Comparison of ENCODE assay signal across 28 mouse cellular contexts in genomic region chr1:155381931-155382330, GRCm38 (mm10). TPM values are rescaled to one million over a fixed set of nuclear protein-coding genes. Genes with fewer than 3 reads are reported as not detected.
DNase-seq lines count a peak whose midpoint lies in the region; ATAC-seq and TF ChIP-seq lines count a peak whose summit lies in the region.
"Had no signal": no experiment of that assay in that cellular context is flagged by ENCODE, and none has a peak within 500 bp of the region (broad histone marks: within the 10 kb centered on the region; RNA-seq: fewer than 3 reads in every experiment).

No protein-coding gene starts in this region.

- intact Hi-C loops in heart, postnatal 14 days (cut with DNase I), result no loop called here

- peak; percentile 57 for DNase-seq in liver, adult 2 months (ENCODE audit: extremely low read depth, low read depth, low spot score)
- DNase-seq in liver (no peak), G1E (ENCODE audit: low spot score) (no peak), MEL (ENCODE audit: low read depth, low spot score) (peak; percentile 30), adipocyte (ENCODE audit: low spot score) (no peak)
- no peak for DNase-seq in cerebellum, adult 11-12 months
- no peak for DNase-seq in heart, postnatal 14 days
- DNase-seq: adrenal gland, postnatal 10 days; adrenal gland, postnatal 36 days; cerebellum, adult 11 months; cerebellum, adult 8-10 months; cerebellum, postnatal 10 days; cerebellum, postnatal 36 days; embryo, embryonic 11 days; gastrocnemius, postnatal 10 days; gastrocnemius, postnatal 36 days; heart, adult 2 months had no signal

- H3K9ac ChIP-seq in liver, adult 2 months (ENCODE audit: low read depth, low read length), result no peak overlapping the region
- no peak overlapping the region for H3K9ac ChIP-seq in MEL (ENCODE audit: control insufficient read depth, low read depth, low read length, poor library complexity, severe bottlenecking)
- H3K9ac ChIP-seq: embryonic facial prominence, embryonic 13.5 days; forebrain, embryonic 12.5 days; forebrain, embryonic 15.5 days; heart, embryonic 13.5 days; hindbrain, embryonic 12.5 days; hindbrain, embryonic 15.5 days had no signal

- whole genome bisulfite sequencing in liver, adult 2 months, result 55% methylated on average over 1 of the region's 1 CpGs

- no peak for TF ChIP-seq CTCF in liver, adult 2 months (IDR thresholded peaks at IDR 0.05; ENCODE audit: low read depth, low read length)
- TF ChIP-seq CTCF in G1E (IDR thresholded peaks at IDR 0.05; ENCODE audit: low read depth, low read length) (no peak), MEL (IDR thresholded peaks at IDR 0.05 in 2 of 3, conservative IDR thresholded peaks at IDR 0.05 in 1 of 3; ENCODE audit: control insufficient read depth in 1 of 3, insufficient read depth in 1 of 3, low read depth in 2 of 3, low read length in 3 of 3, poor library complexity in 1 of 3, severe bottlenecking in 1 of 3) (no peak)

- H3K9me3 ChIP-seq in G1E (replicated peaks), result no peaks in the 10 kb centered on the region
- no peaks in the 10 kb centered on the region for H3K9me3 ChIP-seq in MEL (replicated peaks; ENCODE audit: insufficient read depth, low read length)
- H3K9me3 ChIP-seq: embryonic facial prominence, embryonic 10.5 days; embryonic facial prominence, embryonic 13.5 days; forebrain, embryonic 12.5 days; forebrain, embryonic 15.5 days; heart, embryonic 10.5 days; heart, embryonic 13.5 days; hindbrain, embryonic 12.5 days; hindbrain, embryonic 15.5 days had no signal

- TF ChIP-seq POLR2A in liver, adult 2 months (IDR thresholded peaks at IDR 0.05; ENCODE audit: extremely low read depth, insufficient read depth, low read length), result no peak
- no peak for TF ChIP-seq POLR2A in MEL (IDR thresholded peaks at IDR 0.05; ENCODE audit: control insufficient read depth in 1 of 2, insufficient read depth in 1 of 2, low read depth in 1 of 2, low read length in 2 of 2, poor library complexity in 1 of 2)

- H3K4me1 ChIP-seq in liver, adult 2 months (ENCODE audit: control insufficient read depth, insufficient read depth, low read length), result no peaks in the 10 kb centered on the region
- H3K4me1 ChIP-seq in G1E (ENCODE audit: insufficient read depth, low read depth, low read length) (peaks cover 33% of the 10 kb centered on the region), MEL (ENCODE audit: control insufficient read depth in 1 of 2, insufficient read depth in 2 of 2, low read length in 2 of 2) (peaks cover 5 to 17% of the 10 kb centered on the region in 2 experiments; a peak in 3 of 4 replicates)
- H3K4me1 ChIP-seq: embryonic facial prominence, embryonic 10.5 days; embryonic facial prominence, embryonic 13.5 days; forebrain, embryonic 15.5 days; heart, embryonic 10.5 days; heart, embryonic 13.5 days; hindbrain, embryonic 12.5 days; hindbrain, embryonic 15.5 days had no signal

- peak; percentile 29 to 51; a peak in 2 of 4 replicates for TF ChIP-seq EP300 in MEL (IDR thresholded peaks at IDR 0.05; ENCODE audit: low read depth in 1 of 2, low read length in 2 of 2)

- no peak overlapping the region for H3K4me3 ChIP-seq in liver, adult 2 months (ENCODE audit: insufficient read depth, low read depth, low read length)
- H3K4me3 ChIP-seq in G1E (ENCODE audit: low read depth, low read length) (no peak overlapping the region; the same call in 1 of the 2 replicates), MEL (ENCODE audit: control insufficient read depth in 1 of 2, insufficient read depth in 1 of 2, low read depth in 2 of 2, low read length in 2 of 2) (no peak overlapping the region; a peak in 1 of 4 replicates)
- H3K4me3 ChIP-seq: embryonic facial prominence, embryonic 10.5 days; embryonic facial prominence, embryonic 13.5 days; erythroblast, embryonic 14.5 days; forebrain, embryonic 12.5 days; forebrain, embryonic 15.5 days; heart, adult 2 months; heart, embryonic 10.5 days; heart, embryonic 13.5 days; hindbrain, embryonic 12.5 days; hindbrain, embryonic 15.5 days had no signal

- no peak overlapping the region for H3K27ac ChIP-seq in liver, adult 2 months (replicated peaks; ENCODE audit: insufficient read depth, low read depth, low read length)
- no peak overlapping the region for H3K27ac ChIP-seq in MEL (ENCODE audit: control insufficient read depth, low read depth, low read length)
- H3K27ac ChIP-seq: embryonic facial prominence, embryonic 10.5 days; embryonic facial prominence, embryonic 13.5 days; forebrain, embryonic 12.5 days; forebrain, embryonic 15.5 days; heart, adult 2 months; heart, embryonic 10.5 days; heart, embryonic 13.5 days; hindbrain, embryonic 12.5 days; hindbrain, embryonic 15.5 days had no signal

- no peaks in the 10 kb centered on the region for H3K27me3 ChIP-seq in liver, adult 2 months (ENCODE audit: control insufficient read depth, insufficient read depth, low read length)
- no peaks in the 10 kb centered on the region for H3K27me3 ChIP-seq in G1E (ENCODE audit: insufficient read depth, low read length)
- H3K27me3 ChIP-seq in MEL (ENCODE audit: control insufficient read depth in 1 of 2, insufficient read depth in 2 of 2, low read length in 2 of 2), result no peaks in the 10 kb centered on the region
- H3K27me3 ChIP-seq: embryonic facial prominence, embryonic 13.5 days; forebrain, embryonic 12.5 days; forebrain, embryonic 15.5 days; heart, embryonic 13.5 days; hindbrain, embryonic 12.5 days; hindbrain, embryonic 15.5 days had no signal

- H3K36me3 ChIP-seq in liver, adult 2 months (ENCODE audit: control insufficient read depth, insufficient read depth, low read length), result no peaks in the 10 kb centered on the region
- H3K36me3 ChIP-seq in G1E (replicated peaks), result peaks cover 17% of the 10 kb centered on the region
- H3K36me3 ChIP-seq in MEL (ENCODE audit: control insufficient read depth in 1 of 2, insufficient read depth in 2 of 2, low read length in 2 of 2), result peaks cover 0 to 11% of the 10 kb centered on the region in 2 experiments; a peak in 3 of 4 replicates
- H3K36me3 ChIP-seq: embryonic facial prominence, embryonic 10.5 days; embryonic facial prominence, embryonic 13.5 days; heart, embryonic 10.5 days; hindbrain, embryonic 12.5 days had no signal

- ATAC-seq in G1E (ENCODE audit: extremely low read depth, insufficient number of reproducible peaks, low FRiP score, poor library complexity, severe bottlenecking), result peak; percentile 78
- ATAC-seq in megakaryocyte-erythroid progenitor cell, adult 5-6 weeks (replicated peaks; ENCODE audit: low FRiP score, low TSS enrichment, poor library complexity, severe bottlenecking), result peak; percentile 62
- ATAC-seq: CD4-positive, CD25-positive, alpha-beta regulatory T cell, adult 4 months; forebrain, embryonic 15.5 days had no signal

- no peak for TF ChIP-seq RAD21 in MEL (IDR thresholded peaks at IDR 0.05; ENCODE audit: low read depth, low read length)

- H3K79me2 ChIP-seq in liver, adult 2 months (ENCODE audit: control insufficient read depth, insufficient read depth, low read length), result no peaks in the 10 kb centered on the region; the same call in 1 of the 2 replicates
- H3K79me2 ChIP-seq in MEL (ENCODE audit: control insufficient read depth, insufficient read depth, low read length, poor library complexity), result 0 out of 2 replicates have a peak, but pooled peaks cover 2% of the 10 kb centered on the region

TF ChIP-seq in MEL, 35 proteins besides CTCF, POLR2A, EP300 and RAD21:
- TF ChIP-seq CHD1 (IDR thresholded peaks at IDR 0.05; ENCODE audit: low read depth, low read length) (no peak), BHLHE40 (IDR thresholded peaks at IDR 0.05; ENCODE audit: borderline replicate concordance, low read depth, low read length) (no peak), MYC (IDR thresholded peaks at IDR 0.05; ENCODE audit: low read depth, low read length) (no peak), USF1 (IDR thresholded peaks at IDR 0.05; ENCODE audit: low read depth, low read length) (no peak), TBP (IDR thresholded peaks at IDR 0.05; ENCODE audit: low read depth, low read length) (no peak), MEF2A (IDR thresholded peaks at IDR 0.05; ENCODE audit: extremely low read depth, insufficient replicate concordance, low read depth, low read length, poor library complexity, severe bottlenecking) (no peak), HCFC1 (IDR thresholded peaks at IDR 0.05; ENCODE audit: low read depth, low read length) (no peak), ZMIZ1 (IDR thresholded peaks at IDR 0.05; ENCODE audit: low read depth, low read length) (no peak), ELF1 (IDR thresholded peaks at IDR 0.05; ENCODE audit: low read depth, low read length) (no peak), MAFK (IDR thresholded peaks at IDR 0.05; ENCODE audit: borderline replicate concordance, low read depth, low read length) (no peak)
TF ChIP-seq in MEL: peak in this region for 0.

RNA-seq across cellular contexts. Expression of gene Xpr1, which starts 35.3 kb away (rescaled TPM):
- 15.8 and 17.1 TPM in 2 replicates for total RNA-seq in liver, adult 2 months (2014; rRNA removed)
- 5.4 and 6.3 TPM in 2 replicates for polyA plus RNA-seq in liver, adult 2 months (2012; rRNA removed)
- total RNA-seq in G1E (2014; fragmentation: Nextera tagmentation) (176 and 193 TPM in 2 replicates), G1E (2017) (37.0 and 43.4 TPM in 2 replicates), MEL (2012; rRNA removed) (6.2 and 7.7 TPM in 2 replicates)
- polyA plus RNA-seq in G1E (2012) (9.0 and 11.5 TPM in 2 replicates), MEL (2012; ENCODE audit: insufficient read depth in 1 of 2, insufficient read length in 2 of 2, low read depth in 1 of 2, low replicate concordance in 2 of 2, missing spikeins in 1 of 2) (10 to 100 TPM; 12.2 to 67.8 TPM)
- 44.5 and 50.1 TPM in 2 replicates for total RNA-seq in megakaryocyte-erythroid progenitor cell, adult 5-6 weeks (2014; fragmentation: Nextera tagmentation)
- 25.0 and 34.3 TPM in 2 replicates for total RNA-seq in megakaryocyte-erythroid progenitor cell, adult 5-6 weeks (2017)
- total RNA-seq in heart, postnatal 14 days (2021), result 10 to 100 TPM; 31.0 to 34.2 TPM

Comparison
In these comparisons a context has a peak if more than half of its experiments do, and no peak if none do; other contexts are left out.
1. DNase-seq: peak in liver, adult 2 months (single experiment) and MEL (single experiment); none in liver (single experiment), G1E (single experiment), adipocyte (single experiment), cerebellum, adult 11-12 months (single experiment) and heart, postnatal 14 days (0 of 2).